In genomic region chr2:79760018-79760417, GRCm38 (mm10) we compare ENCODE assay signal across 13 mouse cellular contexts. TPM values are rescaled to one million over a fixed set of nuclear protein-coding genes. Genes with fewer than 3 reads are reported as not detected.
DNase-seq lines count a peak whose midpoint lies in the region; ATAC-seq and TF ChIP-seq lines count a peak whose summit lies in the region.
"Had no signal": no experiment of that assay in that cellular context is flagged by ENCODE, and none has a peak within 500 bp of the region (broad histone marks: within the 10 kb centered on the region; RNA-seq: fewer than 3 reads in every experiment).

No protein-coding gene starts in this region.

- H3K9ac ChIP-seq in heart, adult 2 months (ENCODE audit: low read depth, low read length): no peak overlapping the region
- no peak overlapping the region for H3K9ac ChIP-seq in hindbrain, postnatal 0 days (replicated peaks; ENCODE audit: low read length)
- H3K9ac ChIP-seq in hindbrain, embryonic 14.5 days: no peak overlapping the region
- H3K9ac ChIP-seq: embryonic facial prominence, embryonic 12.5 days; heart, embryonic 13.5 days had no signal

- TF ChIP-seq CTCF in heart, adult 2 months (IDR thresholded peaks at IDR 0.05): no peak
- no peak for TF ChIP-seq CTCF in bone marrow macrophage, adult 2 months (IDR thresholded peaks at IDR 0.05; ENCODE audit: low read depth, low read length)
- TF ChIP-seq CTCF in hindbrain, postnatal 0 days (IDR thresholded peaks at IDR 0.05; ENCODE audit: low read depth): no peak

- TF ChIP-seq POLR2A in heart, adult 2 months (IDR thresholded peaks at IDR 0.05; ENCODE audit: insufficient read depth, low read depth, low read length): no peak
- no peak for TF ChIP-seq POLR2A in bone marrow macrophage, adult 2 months (IDR thresholded peaks at IDR 0.05; ENCODE audit: borderline replicate concordance, low read depth, low read length)

- H3K9me3 ChIP-seq in hindbrain, postnatal 0 days (ENCODE audit: low read length): no peaks in the 10 kb centered on the region
- H3K9me3 ChIP-seq in hindbrain, embryonic 14.5 days (ENCODE audit: control insufficient read depth, low read length): no peaks in the 10 kb centered on the region
- H3K9me3 ChIP-seq: embryonic facial prominence, embryonic 12.5 days; heart, embryonic 13.5 days had no signal

- H3K4me2 ChIP-seq in hindbrain, postnatal 0 days (ENCODE audit: low read depth, low read length): no peak overlapping the region
- no peak overlapping the region for H3K4me2 ChIP-seq in hindbrain, embryonic 14.5 days (replicated peaks)
- H3K4me2 ChIP-seq: embryonic facial prominence, embryonic 12.5 days; heart, embryonic 13.5 days had no signal

- intact Hi-C loops in heart, adult 2 months (cut with DNase I): loop anchor here (10.0 kb wide), 1 partner anchor 95 kb away; no protein-coding TSS in a partner anchor

- TF ChIP-seq EP300 in heart, adult 2 months (IDR thresholded peaks at IDR 0.05; ENCODE audit: insufficient read depth, low read depth, low read length): no peak

- 69% methylated on average over 4 of the region's 4 CpGs for WGBS in heart, adult 2 months
- WGBS in hindbrain, postnatal 0 days: 71% methylated on average over 4 of the region's 4 CpGs
- 88% methylated on average over 4 of the region's 4 CpGs for WGBS in hindbrain, embryonic 14.5 days

- peaks cover 1% of the 10 kb centered on the region for H3K4me1 ChIP-seq in heart, adult 2 months (ENCODE audit: control insufficient read depth, insufficient read depth, low read length)
- peaks cover 37% of the 10 kb centered on the region for H3K4me1 ChIP-seq in bone marrow macrophage, adult 2 months (ENCODE audit: control insufficient read depth, insufficient read depth, low read length)
- no peaks in the 10 kb centered on the region for H3K4me1 ChIP-seq in hindbrain, postnatal 0 days (ENCODE audit: insufficient read depth, low read length)
- no peaks in the 10 kb centered on the region for H3K4me1 ChIP-seq in hindbrain, embryonic 14.5 days (replicated peaks; ENCODE audit: control insufficient read depth, insufficient read depth, low read length)
- H3K4me1 ChIP-seq: embryonic facial prominence, embryonic 12.5 days had no signal

- ATAC-seq in hindbrain, postnatal 0 days: no peak
- no peak for ATAC-seq in hindbrain, embryonic 14.5 days (ENCODE audit: low FRiP score)
- ATAC-seq: intestine, postnatal 0 days had no signal

- no peaks in the 10 kb centered on the region for H3K36me3 ChIP-seq in heart, adult 2 months (ENCODE audit: control insufficient read depth, insufficient read depth, low read length)
- no peaks in the 10 kb centered on the region for H3K36me3 ChIP-seq in hindbrain, postnatal 0 days (ENCODE audit: insufficient read depth, low read length)
- H3K36me3 ChIP-seq in hindbrain, embryonic 14.5 days (replicated peaks; ENCODE audit: control insufficient read depth, insufficient read depth): no peaks in the 10 kb centered on the region
- H3K36me3 ChIP-seq: embryonic facial prominence, embryonic 12.5 days; heart, embryonic 13.5 days had no signal

- H3K27ac ChIP-seq in heart, adult 2 months: peak overlapping the region; percentile 4
- peak overlapping the region; percentile 43 for H3K27ac ChIP-seq in bone marrow macrophage, adult 2 months (ENCODE audit: insufficient read depth, low read depth, low read length)
- no peak overlapping the region for H3K27ac ChIP-seq in hindbrain, postnatal 0 days
- H3K27ac ChIP-seq in hindbrain, embryonic 14.5 days: no peak overlapping the region
- H3K27ac ChIP-seq: embryonic facial prominence, embryonic 12.5 days; heart, embryonic 13.5 days had no signal

- no peaks in the 10 kb centered on the region for H3K79me2 ChIP-seq in heart, adult 2 months (replicated peaks; ENCODE audit: control insufficient read depth, insufficient read depth, low read length)

- no peak overlapping the region for H3K4me3 ChIP-seq in heart, adult 2 months
- no peak overlapping the region for H3K4me3 ChIP-seq in bone marrow macrophage, adult 2 months (ENCODE audit: insufficient read depth, low read length)
- no peak overlapping the region for H3K4me3 ChIP-seq in hindbrain, postnatal 0 days (ENCODE audit: low read length)
- H3K4me3 ChIP-seq in hindbrain, embryonic 14.5 days (replicated peaks; ENCODE audit: low read length): no peak overlapping the region
- H3K4me3 ChIP-seq: embryonic facial prominence, embryonic 12.5 days; heart, embryonic 13.5 days had no signal

- peak in 1 of 2 experiments; percentile 3 for DNase-seq in heart, adult 2 months
- no peak for DNase-seq in heart, adult 8-10 months (ENCODE audit: low spot score)
- DNase-seq in gastrocnemius, postnatal 25 days: peak; percentile 8
- DNase-seq in right cerebral cortex, adult 2 months (ENCODE audit: low spot score in 2 of 2): peak; percentile 38 to 49
- no peak for DNase-seq in ovary, postnatal 10 days (ENCODE audit: low spot score)
- DNase-seq in hindbrain, postnatal 0 days (ENCODE audit: low spot score): no peak
- DNase-seq in hindbrain, embryonic 14.5 days (ENCODE audit: low spot score): no peak

- no peaks in the 10 kb centered on the region for H3K27me3 ChIP-seq in heart, adult 2 months (ENCODE audit: control insufficient read depth, insufficient read depth, low read length)
- no peaks in the 10 kb centered on the region for H3K27me3 ChIP-seq in hindbrain, postnatal 0 days (ENCODE audit: insufficient read depth, low read length)
- no peaks in the 10 kb centered on the region for H3K27me3 ChIP-seq in hindbrain, embryonic 14.5 days (ENCODE audit: control insufficient read depth, insufficient read depth, low read length)
- H3K27me3 ChIP-seq: CH12.LX; embryonic facial prominence, embryonic 12.5 days had no signal

RNA-seq across cellular contexts. Expression of gene Ppp1r1c, which starts 52.4 kb away (rescaled TPM):
- total RNA-seq in heart, adult 2 months (2021): under 1 TPM in 1 of 2 experiments, not detected in 1; 0.82 TPM
- not detected in 2 replicates for polyA plus RNA-seq in heart, adult 2 months (2012; rRNA removed)
- total RNA-seq in heart, adult 8-10 months (2022): 1 to 10 TPM in 2 of 4 experiments, under 1 TPM in 2; 0.44 to 2.7 (median 1.2) TPM
- not detected in 2 replicates for polyA plus RNA-seq in bone marrow macrophage, adult 2 months (2012; ENCODE audit: insufficient read depth, insufficient read length, missing spikeins)
- under 1 TPM in 1 of 2 experiments, not detected in 1; 0.20 TPM for total RNA-seq in gastrocnemius, postnatal 25 days (2021)
- total RNA-seq in hindbrain, postnatal 0 days (2014; rRNA removed): 2.2 and 5.8 TPM in 2 replicates
- polyA plus RNA-seq in hindbrain, postnatal 0 days (2015; fragmentation: Nextera tagmentation; extraction: Ambion mirVana): 4.4 and 6.4 TPM in 2 replicates
- polyA plus RNA-seq in hindbrain, embryonic 14.5 days (2014; fragmentation: Nextera tagmentation; extraction: Ambion mirVana): 8.7 and 8.9 TPM in 2 replicates
- total RNA-seq: CH12.LX; left cerebral cortex, postnatal 36 days had no signal
- polyA plus RNA-seq: intestine, postnatal 0 days had no signal

Comparison
In these comparisons a context has a peak if more than half of its experiments do, and no peak if none do; other contexts are left out.
1. DNase-seq: peak in gastrocnemius, postnatal 25 days (single experiment) and right cerebral cortex, adult 2 months (2 of 2); none in heart, adult 8-10 months (single experiment), ovary, postnatal 10 days (single experiment), hindbrain, postnatal 0 days (single experiment) and hindbrain, embryonic 14.5 days (single experiment).
2. H3K27ac ChIP-seq: peak in heart, adult 2 months (single experiment) and bone marrow macrophage, adult 2 months (single experiment); none in hindbrain, postnatal 0 days (single experiment) and hindbrain, embryonic 14.5 days (single experiment).